Mouse (Mus musculus): Measurements from ENCODE around the gene Thap7. TPM values are rescaled to one million over a fixed set of nuclear protein-coding genes. Genes with fewer than 3 reads are reported as not detected.
A peak's percentile ranks its signal among the peaks of the same experiment; 100 is the strongest.
"Not testable (repeated sequence)": the region's sequence is repeated elsewhere in the genome, so short reads cannot be mapped to it uniquely, and the experiment has no call there.

The Thap7 gene
- polyA plus RNA-seq, 1 experiment from 2014 or later = 72.0 TPM

- WGBS = under 1% methylated on average over 50 of the region's 50 CpGs
- ATAC-seq (ENCODE audit: insufficient number of reproducible peaks, insufficient read depth, low FRiP score, low TSS enrichment, low read depth) = peak; percentile 95
- H3K4me3 ChIP-seq (replicated peaks) = peak within 1 kb of the TSS; percentile 74
- peak within 1 kb of the TSS; percentile 67 for H3K4me2 ChIP-seq
- H3K27ac ChIP-seq = peak within 1 kb of the TSS; percentile 78
- H3K36me3 ChIP-seq = peaks cover 31% of the 10 kb centered on the region
- no peaks in the 10 kb centered on the region for H3K27me3 ChIP-seq
- no peaks in the 10 kb centered on the region for H3K9me3 ChIP-seq
- peak within 1 kb of the TSS; percentile 81 for H3K9ac ChIP-seq (replicated peaks)
- peaks cover 12% of the 10 kb centered on the region for H3K4me1 ChIP-seq (replicated peaks)
Measured at GRCm38 (mm10) chr16:17508546-17509239, 22.2 kb downstream of the Thap7 start, which contains the start of gene Lztr1. Gene Lztr1 (plus strand): TSS chr16:17508688.

GRCm38 (mm10) chr16:17508031-17508430 lies 22.9 kb downstream of the Thap7 start:
- not testable (repeated sequence) for H3K27me3 ChIP-seq; H3K9me3 ChIP-seq; ATAC-seq (ENCODE audit: insufficient number of reproducible peaks, insufficient read depth, low FRiP score, low TSS enrichment, low read depth)
- Histone ChIP-seq H3K36me3 (peaks cover 24% of the 10 kb centered on the region), H3K4me2 (peak overlapping the region; percentile 67), H3K4me3 (replicated peaks) (peak overlapping the region; percentile 74), H3K9ac (replicated peaks) (peak overlapping the region; percentile 81), H3K4me1 (replicated peaks) (peaks cover 12% of the 10 kb centered on the region), H3K27ac (peak overlapping the region; percentile 78)
- 30% methylated on average over 3 of the region's 3 CpGs for WGBS

GRCm38 (mm10) chr16:17507018-17507552 lies 23.9 kb downstream of the Thap7 start:
- no peaks in the 10 kb centered on the region for H3K9me3 ChIP-seq
- 79% methylated on average over 5 of the region's 5 CpGs for WGBS
- H3K27me3 ChIP-seq = no peaks in the 10 kb centered on the region
- no peak overlapping the region for H3K4me3 ChIP-seq (replicated peaks)
- no peak overlapping the region for H3K9ac ChIP-seq (replicated peaks)
- peaks cover 12% of the 10 kb centered on the region for H3K4me1 ChIP-seq (replicated peaks)
- ATAC-seq (ENCODE audit: insufficient number of reproducible peaks, insufficient read depth, low FRiP score, low TSS enrichment, low read depth) = no peak
- no peak overlapping the region for H3K27ac ChIP-seq
- peaks cover 15% of the 10 kb centered on the region for H3K36me3 ChIP-seq
- H3K4me2 ChIP-seq = no peak overlapping the region

DNA sequence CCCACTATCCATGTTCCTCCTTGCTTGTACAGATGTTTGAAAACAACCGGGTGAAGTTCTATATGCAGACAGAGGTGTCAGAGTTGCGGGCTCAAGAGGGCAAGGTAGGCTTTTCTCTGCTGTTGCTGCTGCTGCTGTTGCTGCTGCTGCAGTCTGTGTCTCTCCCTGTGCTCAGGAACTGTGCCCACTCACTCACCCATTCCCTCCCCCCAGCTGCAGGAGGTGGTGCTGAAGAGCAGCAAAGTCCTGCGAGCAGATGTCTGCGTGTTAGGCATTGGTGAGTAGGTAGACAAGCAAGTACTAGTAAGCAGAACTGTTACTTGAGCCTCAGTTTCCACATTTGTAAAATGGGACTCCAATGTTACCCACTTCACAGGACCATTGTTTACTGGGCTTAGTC lies 28.3 kb downstream of the Thap7 start:
- no peak for ATAC-seq (ENCODE audit: insufficient number of reproducible peaks, insufficient read depth, low FRiP score, low TSS enrichment, low read depth)
- Histone ChIP-seq H3K27ac (no peak overlapping the region), H3K9ac (replicated peaks) (no peak overlapping the region), H3K27me3 (no peaks in the 10 kb centered on the region), H3K36me3 (no peaks in the 10 kb centered on the region), H3K4me1 (replicated peaks) (peaks cover 5% of the 10 kb centered on the region), H3K9me3 (no peaks in the 10 kb centered on the region), H3K4me3 (replicated peaks) (no peak overlapping the region), H3K4me2 (no peak overlapping the region)
- WGBS = 76% methylated on average over 4 of the region's 4 CpGs

DNA sequence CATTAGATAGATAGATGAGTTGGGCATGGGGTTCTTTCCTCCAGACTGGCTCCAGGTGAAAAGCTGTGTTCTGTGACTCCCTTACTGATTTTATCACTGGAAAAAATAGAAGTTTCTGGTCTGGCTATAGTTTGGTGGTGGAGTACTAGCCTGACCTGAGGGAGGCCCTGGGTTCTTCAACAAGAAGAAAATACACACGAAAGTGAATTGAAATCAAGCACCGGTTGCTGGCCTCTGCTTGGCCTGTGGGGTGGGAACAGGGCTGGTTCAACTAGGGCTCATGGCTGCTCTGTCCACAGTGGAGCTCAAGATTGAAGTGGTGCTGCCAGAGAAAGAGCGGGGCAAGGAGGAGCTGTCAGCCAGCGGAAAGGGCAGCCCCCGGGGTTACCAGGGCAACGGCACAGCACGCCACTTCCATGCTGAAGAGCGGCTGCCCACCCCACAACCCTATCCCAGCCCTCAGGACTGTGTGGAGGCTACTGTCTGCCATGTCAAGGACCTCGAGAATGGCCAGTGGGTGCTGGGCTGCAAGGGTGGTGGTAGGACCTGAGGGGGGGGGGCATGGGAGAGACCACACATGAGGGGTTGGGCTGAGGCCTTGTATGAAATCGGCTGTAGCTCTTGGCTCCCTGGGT lies 31.6 kb downstream of the Thap7 start:
- peaks cover 14% of the 10 kb centered on the region for H3K4me1 ChIP-seq (replicated peaks)
- no peaks in the 10 kb centered on the region for H3K36me3 ChIP-seq
- no peak for ATAC-seq (ENCODE audit: insufficient number of reproducible peaks, insufficient read depth, low FRiP score, low TSS enrichment, low read depth)
- no peak overlapping the region for H3K4me3 ChIP-seq (replicated peaks)
- no peak overlapping the region for H3K27ac ChIP-seq
- WGBS = 26% methylated on average over 10 of the region's 10 CpGs
- H3K27me3 ChIP-seq = no peaks in the 10 kb centered on the region
- no peaks in the 10 kb centered on the region for H3K9me3 ChIP-seq
- H3K9ac ChIP-seq (replicated peaks) = 0 out of 2 replicates have a peak overlapping the region, but pooled peaks have one; percentile 27
- H3K4me2 ChIP-seq = no peak overlapping the region

DNA sequence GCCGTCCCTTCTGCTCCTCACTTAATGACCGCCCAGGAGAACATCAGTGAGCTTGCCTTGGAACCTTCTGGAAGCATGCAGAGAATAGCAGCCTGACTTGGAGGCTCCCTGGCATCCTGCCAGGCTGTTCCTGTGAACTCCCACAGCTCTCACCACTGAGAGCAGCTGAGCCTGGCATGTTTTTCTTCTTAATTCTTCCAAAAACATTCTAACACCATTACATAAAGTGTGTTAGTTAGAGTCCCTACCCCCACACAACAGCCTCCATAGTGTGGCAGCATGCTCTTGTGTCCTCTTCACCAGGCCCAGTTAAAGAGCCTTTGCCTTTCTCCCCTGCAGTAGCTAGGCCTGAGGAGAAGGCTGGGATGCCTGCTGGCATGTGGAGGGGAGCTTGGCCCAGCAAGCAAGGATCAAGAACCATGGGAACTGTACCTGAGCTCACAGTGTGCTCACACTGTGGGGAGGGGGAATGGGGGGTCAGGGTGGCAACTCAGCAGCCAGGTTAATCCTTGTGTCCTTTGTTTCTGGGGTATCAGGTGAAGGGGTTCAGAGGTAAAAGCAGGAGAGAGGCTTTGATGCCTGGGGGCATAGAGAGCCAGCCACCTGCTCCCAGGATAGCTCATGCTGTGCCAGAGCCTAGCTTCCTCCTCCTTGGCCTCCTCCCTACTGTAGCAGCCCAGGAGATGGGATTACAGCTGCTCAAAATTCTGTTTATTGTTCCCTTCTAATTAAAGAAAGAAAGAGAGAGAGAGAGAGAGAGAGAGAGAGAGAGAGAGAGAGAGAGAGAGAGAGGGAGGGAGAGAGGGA lies 34.2 kb downstream of the Thap7 start:
- WGBS = 70% methylated on average over 2 of the region's 2 CpGs
- no peak for ATAC-seq (ENCODE audit: insufficient number of reproducible peaks, insufficient read depth, low FRiP score, low TSS enrichment, low read depth)
- Histone ChIP-seq H3K9me3 (no peaks in the 10 kb centered on the region), H3K4me1 (replicated peaks) (peaks cover 14% of the 10 kb centered on the region), H3K9ac (replicated peaks) (no peak overlapping the region), H3K27ac (peak overlapping the region; percentile 68; the same call in 1 of the 2 replicates), H3K4me2 (no peak overlapping the region), H3K4me3 (replicated peaks) (no peak overlapping the region), H3K27me3 (0 out of 2 replicates have a peak, but pooled peaks cover 6% of the 10 kb centered on the region), H3K36me3 (no peaks in the 10 kb centered on the region)

GRCm38 (mm10) chr16:17491896-17492561 lies 38.9 kb downstream of the Thap7 start:
- Histone ChIP-seq H3K36me3 (peaks cover 9% of the 10 kb centered on the region; the same call in 1 of the 2 replicates), H3K27me3 (peaks cover 42% of the 10 kb centered on the region), H3K9me3 (no peaks in the 10 kb centered on the region), H3K4me2 (no peak overlapping the region), H3K9ac (replicated peaks) (no peak overlapping the region), H3K4me1 (replicated peaks) (peaks cover 21% of the 10 kb centered on the region), H3K4me3 (replicated peaks) (no peak overlapping the region), H3K27ac (no peak overlapping the region)
- 63% methylated on average over 5 of the region's 5 CpGs for WGBS
- no peak for ATAC-seq (ENCODE audit: insufficient number of reproducible peaks, insufficient read depth, low FRiP score, low TSS enrichment, low read depth)

GRCm38 (mm10) chr16:17491154-17491553 lies 39.8 kb downstream of the Thap7 start:
- no peaks in the 10 kb centered on the region for H3K9me3 ChIP-seq
- H3K4me1 ChIP-seq (replicated peaks) = peaks cover 12% of the 10 kb centered on the region
- 84% methylated on average over 5 of the region's 5 CpGs for WGBS
- no peak for ATAC-seq (ENCODE audit: insufficient number of reproducible peaks, insufficient read depth, low FRiP score, low TSS enrichment, low read depth)
- no peak overlapping the region for H3K27ac ChIP-seq
- no peak overlapping the region for H3K4me2 ChIP-seq
- peaks cover 13% of the 10 kb centered on the region; the same call in 1 of the 2 replicates for H3K36me3 ChIP-seq
- no peak overlapping the region for H3K4me3 ChIP-seq (replicated peaks)
- H3K27me3 ChIP-seq = peaks cover 42% of the 10 kb centered on the region
- H3K9ac ChIP-seq (replicated peaks) = no peak overlapping the region

DNA sequence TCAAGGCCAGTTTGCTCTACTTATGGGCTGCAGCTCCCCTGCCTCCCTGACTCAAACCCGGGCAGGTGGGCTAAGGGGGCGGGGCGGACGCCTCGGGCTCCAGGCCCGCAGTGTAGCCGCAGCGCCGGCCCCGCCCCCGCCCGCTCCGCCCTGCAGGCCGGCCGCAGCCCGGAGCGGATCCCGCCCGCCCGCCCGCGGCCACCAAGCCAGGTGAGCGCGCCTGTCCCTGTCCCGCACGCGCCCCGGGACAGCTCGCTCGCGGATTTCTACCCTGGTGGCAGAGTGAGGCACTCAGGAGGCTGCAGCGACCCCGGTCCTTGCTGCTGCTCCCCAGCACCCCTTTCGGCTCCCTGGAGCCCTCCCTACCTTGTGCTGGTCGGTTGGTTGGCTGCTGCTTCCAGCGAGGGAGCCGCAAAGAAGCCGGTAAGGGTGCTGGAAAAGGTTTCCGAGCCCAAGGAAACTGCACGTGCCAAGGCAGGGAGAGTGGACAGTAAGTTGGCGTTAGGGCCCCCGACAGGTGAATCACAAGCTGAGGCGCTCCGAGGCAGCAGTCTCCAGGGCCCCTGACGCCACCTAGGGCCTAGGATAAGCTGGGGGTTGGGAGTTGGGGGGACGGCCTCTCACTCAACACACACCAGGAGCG lies 41.3 kb downstream of the Thap7 start, which contains the start of gene Aifm3:
TSS of gene Aifm3 (plus strand) at position 143 of the 643 bp plus-strand sequence.
- WGBS = 1% methylated on average over 43 of the region's 47 CpGs
- peak within 1 kb of the TSS; percentile 50 for H3K4me3 ChIP-seq (replicated peaks)
- H3K4me1 ChIP-seq (replicated peaks) = peaks cover 12% of the 10 kb centered on the region; the same call in 1 of the 2 replicates
- peaks cover 29% of the 10 kb centered on the region for H3K36me3 ChIP-seq
- peaks cover 42% of the 10 kb centered on the region for H3K27me3 ChIP-seq
- H3K27ac ChIP-seq = no peak within 1 kb of the TSS
- peak within 1 kb of the TSS; percentile 83 for H3K4me2 ChIP-seq
- peak; percentile 63 for ATAC-seq (ENCODE audit: insufficient number of reproducible peaks, insufficient read depth, low FRiP score, low TSS enrichment, low read depth)
- H3K9ac ChIP-seq (replicated peaks) = peak within 1 kb of the TSS; percentile 52; the same call in 1 of the 2 replicates
- H3K9me3 ChIP-seq = no peaks in the 10 kb centered on the region
